Mouse (Mus musculus) forebrain, embryonic 13.5 days (tissue): ENCODE measurements around the gene Klf5. TPM values are rescaled to one million over a fixed set of nuclear protein-coding genes. Genes with fewer than 3 reads are reported as not detected.

Source experiments
- ATAC-seq: fragments of 200-750 bp; cut with Nextera tagmentation; 2 replicates; pipeline ENCODE4 v1.8.0; 2017
- H3K27ac ChIP-seq: fragments of 300-500 bp; sonication (generic); 2 replicates; pipeline ENCODE4 v1.5.1; 2015; ENCODE audit warnings: inconsistent platforms, mild to moderate bottlenecking, moderate library complexity
- H3K27me3 ChIP-seq: fragments of 300-500 bp; sonication (generic); 2 replicates; pipeline ENCODE4 v1.6.1; 2015; ENCODE audit warnings: mild to moderate bottlenecking, inconsistent platforms
- H3K36me3 ChIP-seq: fragments of 300-500 bp; sonication (generic); 2 replicates; pipeline ENCODE4 v1.6.1; 2015; ENCODE audit warnings: mild to moderate bottlenecking, inconsistent platforms; ENCODE audit not compliant: poor library complexity, severe bottlenecking
- H3K4me1 ChIP-seq: fragments of 300-500 bp; sonication (generic); 2 replicates; pipeline ENCODE4 v1.6.1; 2015; ENCODE audit warnings: inconsistent platforms
- H3K4me2 ChIP-seq: fragments of 300-500 bp; sonication (generic); 2 replicates; pipeline ENCODE4 v1.6.1; 2015; ENCODE audit warnings: inconsistent platforms, mild to moderate bottlenecking, moderate library complexity
- H3K4me3 ChIP-seq: fragments of 300-500 bp; sonication (generic); 2 replicates; pipeline ENCODE4 v1.5.1; 2015; ENCODE audit warnings: mild to moderate bottlenecking, inconsistent platforms
- H3K9ac ChIP-seq: fragments of 300-500 bp; sonication (generic); 2 replicates; pipeline ENCODE4 v1.6.1; 2015; ENCODE audit warnings: mild to moderate bottlenecking, inconsistent platforms
- H3K9me3 ChIP-seq: fragments of 300-500 bp; sonication (generic); replicated peaks from 2 replicates; pipeline ENCODE4 v1.6.1; 2016; ENCODE audit warnings: inconsistent platforms
- WGBS: fragments of 180-500 bp; shearing (Covaris S2); methylation state at CpG from one replicate; pipeline ENCODE4 v1.1.7; 2015; 5-methylcytosine and 5-hydroxymethylcytosine counted together
- polyA plus RNA-seq: library from polyadenylated mRNA; unstranded; fragments of >200 nt; fragmentation: Nextera tagmentation; extraction: Ambion mirVana; gene quantifications from 2 replicates; pipeline ENCODE4 v1.2.1, GENCODE M21; 2015

Gene Klf5
- polyA plus RNA-seq, 1 experiment from 2014 or later, result 2.1 TPM

- Histone ChIP-seq H3K9me3 (no peaks in the 10 kb centered on the region), H3K9ac (no peak overlapping the region), H3K27ac (no peak overlapping the region), H3K4me2 (no peak overlapping the region), H3K4me1 (no peaks in the 10 kb centered on the region), H3K4me3 (no peak overlapping the region), H3K36me3 (no peaks in the 10 kb centered on the region), H3K27me3 (no peaks in the 10 kb centered on the region)
- WGBS, result 93% methylated on average over 4 of the region's 4 CpGs
- no peak for ATAC-seq
These were observed 17.8 kb downstream of the Klf5 start for GRCm38 (mm10) chr14:99316275-99316674.

DNA sequence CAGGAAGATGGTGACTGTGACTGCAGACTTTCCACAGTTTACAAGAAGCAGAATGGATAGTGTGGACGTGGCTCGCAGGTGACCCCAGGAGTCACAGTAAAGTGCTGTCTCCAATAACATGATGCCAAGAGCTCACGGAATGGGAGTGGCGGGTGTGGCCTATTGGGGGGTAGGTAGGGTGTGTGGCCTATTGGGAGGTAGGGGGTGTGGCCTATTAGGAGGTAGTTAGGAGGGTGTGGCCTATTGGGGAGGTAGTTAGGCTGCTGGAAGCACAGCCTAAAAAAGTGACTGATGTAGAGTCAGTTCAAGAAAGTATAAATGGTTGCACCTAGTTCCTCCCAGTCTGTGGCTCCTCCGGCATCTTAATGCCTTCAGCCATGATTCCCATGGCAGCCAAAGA, 22.2 kb downstream of the Klf5 start:
- Histone ChIP-seq H3K36me3 (no peaks in the 10 kb centered on the region), H3K27me3 (no peaks in the 10 kb centered on the region), H3K27ac (no peak overlapping the region), H3K4me2 (no peak overlapping the region), H3K9me3 (no peaks in the 10 kb centered on the region), H3K4me1 (no peaks in the 10 kb centered on the region), H3K9ac (no peak overlapping the region), H3K4me3 (no peak overlapping the region)
- no peak for ATAC-seq
- WGBS, result 86% methylated on average over 5 of the region's 5 CpGs

DNA sequence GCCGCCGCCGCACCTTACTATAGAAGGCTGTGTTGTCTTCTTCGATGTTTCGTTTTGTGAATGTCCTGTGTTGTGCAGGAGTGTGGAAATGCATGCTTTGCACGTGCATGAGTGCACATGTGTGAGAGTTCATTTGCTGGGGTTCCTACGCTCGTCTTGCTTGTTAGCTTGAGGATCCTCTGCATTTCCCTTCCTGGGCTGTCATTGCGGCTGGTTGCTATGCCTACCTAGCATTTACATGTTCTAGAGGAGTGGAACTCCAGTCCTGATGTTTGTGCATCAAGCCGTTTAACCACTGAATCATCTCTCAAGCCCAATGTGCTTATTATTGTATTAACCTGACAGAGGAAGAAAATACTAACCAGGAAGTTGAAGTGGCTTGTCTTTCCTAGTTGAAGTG, 24.9 kb downstream of the Klf5 start:
- no peak for ATAC-seq
- Histone ChIP-seq H3K27me3 (no peaks in the 10 kb centered on the region), H3K27ac (no peak overlapping the region), H3K4me1 (no peaks in the 10 kb centered on the region), H3K9me3 (no peaks in the 10 kb centered on the region), H3K36me3 (no peaks in the 10 kb centered on the region), H3K4me3 (no peak overlapping the region), H3K4me2 (no peak overlapping the region), H3K9ac (no peak overlapping the region)
- 85% methylated on average over 10 of the region's 10 CpGs for WGBS

DNA sequence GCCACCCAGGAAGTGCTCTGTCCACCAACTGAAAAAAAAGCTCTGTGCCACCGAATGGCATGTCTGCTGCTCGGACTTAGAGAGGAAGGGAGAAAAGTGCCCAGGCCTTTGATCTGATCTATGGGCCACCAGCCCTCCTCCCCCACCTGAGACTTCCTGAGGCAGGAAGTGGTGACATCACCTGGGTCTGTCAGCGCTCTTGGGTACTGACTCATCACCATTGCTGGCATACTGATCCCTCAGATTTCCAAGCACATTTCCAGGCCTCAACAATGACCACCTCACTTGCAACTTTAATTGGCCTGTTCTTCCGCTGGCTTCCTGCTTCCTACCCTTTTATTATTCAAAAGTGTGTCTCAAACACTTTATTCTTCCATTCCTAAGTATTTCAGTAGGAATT, 26.0 kb downstream of the Klf5 start:
- Histone ChIP-seq H3K27ac (no peak overlapping the region), H3K4me3 (no peak overlapping the region), H3K4me1 (no peaks in the 10 kb centered on the region), H3K27me3 (no peaks in the 10 kb centered on the region), H3K9me3 (no peaks in the 10 kb centered on the region), H3K4me2 (no peak overlapping the region), H3K9ac (no peak overlapping the region), H3K36me3 (no peaks in the 10 kb centered on the region)
- ATAC-seq, result no peak
- WGBS, result 83% methylated on average over 4 of the region's 4 CpGs

GRCm38 (mm10) chr14:99325597-99326472, 27.3 kb downstream of the Klf5 start:
- WGBS, result 76% methylated on average over 12 of the region's 12 CpGs
- no peaks in the 10 kb centered on the region for H3K27me3 ChIP-seq
- H3K9me3 ChIP-seq, result no peaks in the 10 kb centered on the region
- no peaks in the 10 kb centered on the region for H3K36me3 ChIP-seq
- H3K27ac ChIP-seq, result no peak overlapping the region
- no peaks in the 10 kb centered on the region for H3K4me1 ChIP-seq
- no peak for ATAC-seq
- no peak overlapping the region for H3K4me2 ChIP-seq
- no peak overlapping the region for H3K4me3 ChIP-seq
- H3K9ac ChIP-seq, result no peak overlapping the region

DNA sequence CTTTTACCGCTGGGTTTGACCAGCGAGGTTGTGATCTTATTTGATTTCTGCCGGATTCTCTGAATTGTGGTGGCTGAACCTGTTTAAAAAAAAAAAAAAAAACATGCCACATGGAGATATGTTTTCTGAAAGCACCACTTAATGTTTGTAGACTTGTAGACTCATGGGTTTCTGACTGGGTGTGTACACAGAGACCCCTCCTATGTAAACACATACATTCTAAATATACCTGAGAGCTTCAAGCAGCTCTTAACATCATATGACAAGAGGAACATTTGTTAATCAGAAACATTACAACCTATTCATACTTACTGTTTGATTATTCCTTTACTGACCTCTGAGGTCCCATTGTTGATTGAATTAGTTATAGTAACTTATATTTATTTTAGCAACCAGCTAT, 38.1 kb downstream of the Klf5 start:
- WGBS, result 89% methylated on average over 3 of the region's 3 CpGs
- H3K27me3 ChIP-seq, result no peaks in the 10 kb centered on the region
- no peak for ATAC-seq

DNA sequence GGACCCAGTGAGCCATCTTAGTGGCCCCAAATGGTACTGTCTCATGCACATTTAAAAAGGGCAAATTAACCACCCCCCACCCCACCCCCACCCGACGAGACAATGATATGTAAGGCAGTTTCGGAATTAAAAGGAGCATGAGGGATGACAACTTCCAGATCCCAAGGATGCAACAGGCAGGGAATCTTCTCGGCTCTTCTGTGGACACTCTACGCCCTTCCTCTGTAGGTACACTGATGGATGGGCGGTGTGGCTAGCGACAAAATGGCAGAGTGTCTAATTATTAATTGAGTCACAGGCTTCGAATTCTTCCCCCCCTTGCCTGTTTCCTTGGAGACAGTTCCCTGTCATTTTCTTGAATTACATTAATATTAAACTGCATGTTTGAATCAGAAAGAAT, 40.5 kb downstream of the Klf5 start:
- WGBS, result 65% methylated on average over 8 of the region's 8 CpGs

More for the DNA sequence above, 38.1 kb downstream of the Klf5 start:
- Histone ChIP-seq H3K9ac (no peak overlapping the region), H3K36me3 (no peaks in the 10 kb centered on the region), H3K4me1 (no peaks in the 10 kb centered on the region), H3K9me3 (no peaks in the 10 kb centered on the region), H3K27ac (no peak overlapping the region), H3K4me3 (no peak overlapping the region), H3K4me2 (no peak overlapping the region)

GRCm38 (mm10) chr14:99339681-99340522, 41.4 kb downstream of the Klf5 start:
- ATAC-seq, result no peak
- 15% methylated on average over 9 of the region's 9 CpGs for WGBS
- no peak overlapping the region for H3K9ac ChIP-seq
- no peaks in the 10 kb centered on the region for H3K36me3 ChIP-seq
- no peaks in the 10 kb centered on the region for H3K4me1 ChIP-seq
- H3K4me2 ChIP-seq, result no peak overlapping the region
- H3K27me3 ChIP-seq, result no peaks in the 10 kb centered on the region
- no peaks in the 10 kb centered on the region for H3K9me3 ChIP-seq
- H3K4me3 ChIP-seq, result no peak overlapping the region
- no peak overlapping the region for H3K27ac ChIP-seq

More for the DNA sequence above, 40.5 kb downstream of the Klf5 start:
- ATAC-seq, result no peak
- H3K27me3 ChIP-seq, result no peaks in the 10 kb centered on the region
- no peak overlapping the region for H3K4me3 ChIP-seq
- H3K4me2 ChIP-seq, result no peak overlapping the region
- no peaks in the 10 kb centered on the region for H3K9me3 ChIP-seq
- no peak overlapping the region for H3K27ac ChIP-seq
- no peaks in the 10 kb centered on the region for H3K36me3 ChIP-seq
- H3K4me1 ChIP-seq, result no peaks in the 10 kb centered on the region
- H3K9ac ChIP-seq, result no peak overlapping the region

DNA sequence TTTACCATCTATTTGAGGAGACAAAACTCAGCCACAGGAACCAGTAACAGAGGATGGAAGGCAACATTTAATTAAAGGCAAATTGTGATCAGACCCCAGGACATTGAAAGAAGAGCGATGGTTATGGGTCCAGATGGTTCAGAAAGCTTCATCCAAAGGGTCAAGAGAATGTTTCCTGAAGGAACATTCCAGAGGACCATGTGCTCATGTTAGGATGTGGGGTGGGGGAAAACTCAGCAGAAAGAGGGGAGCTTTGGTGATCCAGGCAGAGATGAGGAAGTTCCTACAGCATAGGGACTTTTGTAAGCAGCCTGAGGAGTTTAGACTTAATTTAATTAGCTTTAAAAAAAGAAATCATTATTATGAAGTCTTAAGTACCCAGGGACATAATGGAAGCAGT, 42.2 kb downstream of the Klf5 start:
- Histone ChIP-seq H3K4me3 (no peak overlapping the region), H3K9me3 (no peaks in the 10 kb centered on the region), H3K4me2 (no peak overlapping the region), H3K27me3 (no peaks in the 10 kb centered on the region), H3K27ac (no peak overlapping the region), H3K4me1 (no peaks in the 10 kb centered on the region), H3K9ac (no peak overlapping the region), H3K36me3 (no peaks in the 10 kb centered on the region)
- no peak for ATAC-seq
- WGBS, result 83% methylated on average over 1 of the region's 1 CpGs

DNA sequence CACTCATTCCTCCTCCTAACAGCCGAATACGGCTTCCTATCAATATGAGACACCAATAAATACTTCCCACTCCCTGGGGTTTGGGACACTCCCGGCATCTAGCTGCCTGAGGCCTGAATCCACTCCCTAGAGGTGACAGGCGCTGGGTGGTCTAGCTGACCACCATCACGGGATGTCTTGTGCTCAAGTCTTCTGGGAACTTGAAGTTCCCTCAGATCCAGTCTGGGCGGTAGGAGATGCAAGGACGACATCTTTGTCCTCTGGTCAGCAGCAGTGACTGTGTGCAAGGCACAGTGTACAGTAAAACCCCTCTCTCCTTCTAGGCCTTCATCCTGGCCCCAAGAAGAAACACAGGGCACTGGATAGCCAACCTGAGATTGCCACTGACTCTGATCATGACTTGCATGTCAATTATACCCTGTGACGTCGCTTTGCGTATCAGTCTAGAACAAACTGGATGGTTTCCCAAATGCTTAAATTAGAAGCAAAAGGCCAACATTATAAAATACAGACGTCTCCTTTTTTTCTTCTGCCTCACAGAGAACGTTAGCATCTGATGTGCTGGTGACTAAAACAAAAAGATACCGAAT, 49.8 kb downstream of the Klf5 start:
- peaks cover 11% of the 10 kb centered on the region for H3K4me1 ChIP-seq
- peak; percentile 41; the same call in 1 of the 2 replicates for ATAC-seq
- no peaks in the 10 kb centered on the region for H3K36me3 ChIP-seq
- no peak overlapping the region for H3K9ac ChIP-seq
- no peaks in the 10 kb centered on the region for H3K9me3 ChIP-seq
- no peak overlapping the region for H3K4me3 ChIP-seq
- H3K27me3 ChIP-seq, result no peaks in the 10 kb centered on the region
- WGBS, result 58% methylated on average over 13 of the region's 13 CpGs
- H3K4me2 ChIP-seq, result no peak overlapping the region
- no peak overlapping the region for H3K27ac ChIP-seq

GRCm38 (mm10) chr14:99349606-99350005, 51.1 kb downstream of the Klf5 start:
- H3K4me3 ChIP-seq, result no peak overlapping the region
- H3K4me1 ChIP-seq, result peaks cover 11% of the 10 kb centered on the region
- H3K9me3 ChIP-seq, result no peaks in the 10 kb centered on the region
- WGBS, result 64% methylated on average over 6 of the region's 6 CpGs
- H3K9ac ChIP-seq, result no peak overlapping the region
- no peaks in the 10 kb centered on the region for H3K27me3 ChIP-seq
- ATAC-seq, result no peak
- no peak overlapping the region for H3K27ac ChIP-seq
- no peak overlapping the region for H3K4me2 ChIP-seq
- no peaks in the 10 kb centered on the region for H3K36me3 ChIP-seq

- H3K4me3 ChIP-seq, result no peak overlapping the region
- no peak for ATAC-seq
- H3K27ac ChIP-seq, result no peak overlapping the region
- 60% methylated on average over 4 of the region's 4 CpGs for WGBS
- no peaks in the 10 kb centered on the region for H3K27me3 ChIP-seq
- H3K4me2 ChIP-seq, result no peak overlapping the region
- no peaks in the 10 kb centered on the region for H3K36me3 ChIP-seq
- no peak overlapping the region for H3K9ac ChIP-seq
- peaks cover 11% of the 10 kb centered on the region for H3K4me1 ChIP-seq
- no peaks in the 10 kb centered on the region for H3K9me3 ChIP-seq
These were observed 54.5 kb downstream of the Klf5 start for GRCm38 (mm10) chr14:99352989-99353388.
